Mouse (Mus musculus): ENCODE measurements around the gene Atp2c1. TPM values are rescaled to one million over a fixed set of nuclear protein-coding genes. Genes with fewer than 3 reads are reported as not detected.

The Atp2c1 gene
- polyA plus RNA-seq, 1 experiment from 2014 or later, result 89.1 TPM

DNA sequence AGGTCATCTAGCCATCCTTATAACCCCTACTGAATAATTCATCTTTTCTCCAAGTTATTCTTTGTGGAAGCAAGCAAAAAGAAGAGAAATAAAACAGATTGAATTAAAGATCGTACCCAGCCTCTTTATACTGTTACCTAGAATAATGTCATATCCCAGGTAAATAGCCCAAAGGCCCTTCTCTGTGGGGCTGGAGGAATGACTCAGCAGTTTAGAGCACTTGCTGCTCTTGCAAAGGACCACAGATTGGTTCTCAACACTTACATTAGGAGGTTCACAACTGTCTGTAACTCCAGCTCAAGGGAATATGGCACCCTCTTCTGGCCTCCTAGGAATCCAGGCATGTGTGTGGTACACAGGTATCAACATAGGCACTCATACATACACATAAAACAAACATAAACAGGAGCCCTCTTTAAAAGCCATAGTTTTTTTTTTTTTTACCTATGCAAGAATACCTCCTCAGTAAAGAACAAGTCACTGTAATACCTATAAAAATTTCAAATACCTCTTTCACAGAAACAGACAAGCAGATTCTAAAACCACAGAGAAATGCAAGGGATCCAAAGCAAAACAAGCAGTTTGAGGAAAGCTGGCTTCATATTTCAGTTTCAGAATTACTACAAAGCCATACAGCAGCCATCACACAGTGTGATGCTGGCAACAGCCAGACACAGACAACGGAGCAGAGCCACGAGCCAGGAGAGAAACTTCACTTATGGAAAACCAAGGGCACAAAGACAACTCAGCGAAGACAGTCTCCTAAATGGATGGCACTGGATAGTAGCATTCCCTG lies 44.2 kb downstream of the Atp2c1 start:
- Histone ChIP-seq H3K27me3 (no peaks in the 10 kb centered on the region), H3K27ac (replicated peaks) (no peak overlapping the region), H3K4me2 (replicated peaks) (no peak overlapping the region), H3K9me3 (no peaks in the 10 kb centered on the region), H3K4me3 (no peak overlapping the region), H3K4me1 (peaks cover 12% of the 10 kb centered on the region; the same call in 1 of the 2 replicates), H3K9ac (replicated peaks) (no peak overlapping the region), H3K36me3 (0 out of 2 replicates have a peak, but pooled peaks cover 6% of the 10 kb centered on the region)
- no peak for ATAC-seq (ENCODE audit: low FRiP score, low read depth)
- 90% methylated on average over 4 of the region's 4 CpGs for WGBS

DNA sequence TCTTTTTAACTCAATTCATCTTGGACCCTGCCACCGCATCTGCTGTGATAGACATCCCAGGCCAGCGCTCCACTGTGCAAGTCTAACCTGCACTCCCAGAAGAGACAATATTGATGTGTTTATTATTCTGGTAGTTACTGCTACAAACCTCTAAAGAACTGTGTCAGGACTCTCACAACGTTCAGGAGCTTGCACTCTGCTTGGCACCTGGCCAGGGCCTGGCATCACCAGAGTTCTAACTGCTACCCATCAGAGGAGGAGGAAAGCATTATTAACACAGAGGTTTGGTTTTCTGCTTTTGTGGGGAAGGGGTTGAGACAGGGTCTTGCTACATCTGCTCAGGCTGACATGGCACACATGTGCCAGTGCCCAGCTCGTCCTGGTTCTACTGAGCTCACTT lies 45.0 kb downstream of the Atp2c1 start:
- H3K4me1 ChIP-seq, result peaks cover 12% of the 10 kb centered on the region; the same call in 1 of the 2 replicates

DNA sequence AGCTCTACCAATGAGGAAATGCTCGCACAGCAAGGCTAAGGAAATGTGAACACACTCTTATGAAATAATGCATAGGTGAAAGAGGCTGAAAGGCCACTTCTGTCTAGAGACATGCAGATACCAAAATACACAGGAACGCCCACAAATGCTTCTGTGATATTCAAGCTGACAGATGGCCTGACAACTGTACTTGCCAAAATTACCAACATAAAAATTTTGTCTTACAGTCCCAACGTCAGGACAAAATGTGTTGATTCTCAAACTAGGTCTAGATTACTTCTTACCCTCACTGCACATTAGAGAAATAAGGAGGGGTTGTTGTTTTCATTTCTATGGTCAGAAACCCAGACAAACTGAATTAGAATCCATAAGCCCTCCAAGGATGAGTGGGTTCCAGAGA lies 51.0 kb downstream of the Atp2c1 start:
- no peak overlapping the region for H3K4me3 ChIP-seq
- no peak overlapping the region for H3K27ac ChIP-seq (replicated peaks)
- ATAC-seq (ENCODE audit: low FRiP score, low read depth), result no peak
- H3K4me1 ChIP-seq, result no peaks in the 10 kb centered on the region
- no peaks in the 10 kb centered on the region for H3K9me3 ChIP-seq
- H3K36me3 ChIP-seq, result no peaks in the 10 kb centered on the region
- 87% methylated on average over 3 of the region's 3 CpGs for WGBS
- no peak overlapping the region for H3K4me2 ChIP-seq (replicated peaks)
- no peaks in the 10 kb centered on the region for H3K27me3 ChIP-seq
- no peak overlapping the region for H3K9ac ChIP-seq (replicated peaks)

More for the DNA sequence above, 45.0 kb downstream of the Atp2c1 start:
- H3K27ac ChIP-seq (replicated peaks), result no peak overlapping the region
- no peak overlapping the region for H3K4me2 ChIP-seq (replicated peaks)
- H3K9ac ChIP-seq (replicated peaks), result no peak overlapping the region
- H3K9me3 ChIP-seq, result no peaks in the 10 kb centered on the region
- no peak for ATAC-seq (ENCODE audit: low FRiP score, low read depth)
- H3K36me3 ChIP-seq, result 0 out of 2 replicates have a peak, but pooled peaks cover 2% of the 10 kb centered on the region
- no peaks in the 10 kb centered on the region for H3K27me3 ChIP-seq
- 86% methylated on average over 4 of the region's 4 CpGs for WGBS
- H3K4me3 ChIP-seq, result no peak overlapping the region

DNA sequence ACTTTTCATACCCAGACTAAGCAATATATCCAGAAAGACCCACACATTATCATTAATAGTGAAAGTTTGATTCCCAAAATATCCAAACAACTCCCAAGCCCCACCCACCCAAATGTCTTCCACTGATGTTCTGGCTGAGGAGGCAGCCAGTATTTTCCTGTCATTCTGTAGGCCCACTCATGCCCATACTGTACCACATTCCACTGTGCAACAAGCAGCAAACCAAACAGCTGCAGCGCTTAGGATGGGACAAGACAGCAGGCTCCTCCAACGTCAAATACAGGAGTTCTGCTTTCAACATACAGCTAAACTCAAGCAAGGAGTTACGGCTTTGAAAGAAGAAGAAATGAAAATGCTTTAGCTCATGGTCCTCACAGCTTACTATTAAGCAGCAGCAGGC lies 52.2 kb downstream of the Atp2c1 start:
- Histone ChIP-seq H3K4me2 (replicated peaks) (no peak overlapping the region), H3K9ac (replicated peaks) (no peak overlapping the region), H3K4me1 (no peaks in the 10 kb centered on the region), H3K4me3 (no peak overlapping the region), H3K36me3 (no peaks in the 10 kb centered on the region), H3K9me3 (no peaks in the 10 kb centered on the region), H3K27me3 (no peaks in the 10 kb centered on the region), H3K27ac (replicated peaks) (no peak overlapping the region)
- no peak for ATAC-seq (ENCODE audit: low FRiP score, low read depth)
- 88% methylated on average over 3 of the region's 3 CpGs for WGBS

DNA sequence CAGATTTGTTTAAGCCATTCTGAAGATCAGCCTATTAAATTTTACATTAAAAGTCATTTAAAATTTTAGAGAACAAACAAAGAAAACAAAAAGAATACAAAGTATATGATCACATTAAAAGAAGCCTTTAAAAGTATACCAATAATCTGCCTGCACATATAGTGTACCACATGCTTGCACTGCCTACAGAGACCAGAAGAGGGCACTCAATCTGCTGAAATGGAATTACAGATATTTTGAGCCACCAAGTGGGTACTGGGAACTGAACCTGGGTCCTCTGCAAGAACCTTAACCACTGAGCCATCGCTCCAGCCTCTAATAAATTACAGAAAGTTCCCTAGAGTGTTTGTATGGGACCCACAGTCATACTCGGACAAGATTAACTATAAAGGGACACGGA lies 59.3 kb downstream of the Atp2c1 start:
- WGBS, result 98% methylated on average over 3 of the region's 3 CpGs
- Histone ChIP-seq H3K4me3 (no peak overlapping the region), H3K9me3 (0 out of 2 replicates have a peak, but pooled peaks cover 5% of the 10 kb centered on the region), H3K9ac (replicated peaks) (no peak overlapping the region), H3K27me3 (no peaks in the 10 kb centered on the region), H3K4me2 (replicated peaks) (no peak overlapping the region), H3K27ac (replicated peaks) (no peak overlapping the region), H3K36me3 (peaks cover 19% of the 10 kb centered on the region), H3K4me1 (no peaks in the 10 kb centered on the region)
- no peak for ATAC-seq (ENCODE audit: low FRiP score, low read depth)

DNA sequence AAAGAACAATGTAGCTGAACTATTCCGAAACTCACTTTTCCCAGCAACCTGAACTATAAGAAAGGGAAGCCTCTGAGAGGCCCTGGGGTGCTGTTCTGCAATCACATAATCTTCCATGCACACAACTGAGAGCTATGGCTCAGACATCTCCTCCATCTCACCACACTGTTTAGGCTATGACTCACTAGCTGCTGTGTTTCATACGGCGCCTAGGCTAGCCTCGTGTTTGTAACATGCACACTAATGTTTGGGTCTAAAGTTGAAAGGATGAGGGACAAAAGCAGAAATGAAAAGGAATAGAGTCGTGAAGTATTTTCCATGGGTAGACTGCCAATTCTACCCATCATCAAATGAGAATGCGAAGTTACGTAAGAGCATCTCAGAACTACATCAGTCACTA lies 65.6 kb downstream of the Atp2c1 start:
- no peak for ATAC-seq (ENCODE audit: low FRiP score, low read depth)
- H3K4me3 ChIP-seq, result no peak overlapping the region
- 95% methylated on average over 7 of the region's 7 CpGs for WGBS
- H3K4me2 ChIP-seq (replicated peaks), result no peak overlapping the region
- no peak overlapping the region for H3K9ac ChIP-seq (replicated peaks)
- no peaks in the 10 kb centered on the region for H3K27me3 ChIP-seq
- H3K36me3 ChIP-seq, result peaks cover 45% of the 10 kb centered on the region
- no peaks in the 10 kb centered on the region for H3K9me3 ChIP-seq
- H3K4me1 ChIP-seq, result no peaks in the 10 kb centered on the region
- no peak overlapping the region for H3K27ac ChIP-seq (replicated peaks)

DNA sequence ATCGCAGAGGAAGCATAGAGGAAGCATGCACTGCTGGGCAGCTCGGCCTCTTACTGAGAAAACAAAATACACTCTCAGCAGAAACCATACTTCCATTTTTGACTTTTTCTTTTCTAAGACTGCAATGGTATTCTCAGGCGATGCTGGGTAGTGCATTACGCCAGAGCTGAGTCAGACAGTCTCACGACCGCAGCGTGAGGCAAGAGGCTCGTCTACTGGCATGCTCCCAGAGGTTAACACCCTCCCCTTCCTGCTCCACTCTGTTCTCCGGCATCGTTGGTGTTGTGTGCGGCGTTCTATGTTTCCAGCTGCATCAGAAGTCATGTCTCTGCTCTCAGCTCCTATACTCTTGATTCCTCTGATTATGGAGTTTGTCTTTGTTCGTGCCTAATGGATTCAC lies 68.1 kb downstream of the Atp2c1 start:
- H3K4me1 ChIP-seq, result no peaks in the 10 kb centered on the region
- H3K4me3 ChIP-seq, result no peak overlapping the region
- ATAC-seq (ENCODE audit: low FRiP score, low read depth), result no peak
- WGBS, result 92% methylated on average over 13 of the region's 13 CpGs
- H3K4me2 ChIP-seq (replicated peaks), result no peak overlapping the region
- no peak overlapping the region for H3K27ac ChIP-seq (replicated peaks)
- H3K36me3 ChIP-seq, result peaks cover 49% of the 10 kb centered on the region
- H3K9ac ChIP-seq (replicated peaks), result no peak overlapping the region
- no peaks in the 10 kb centered on the region for H3K9me3 ChIP-seq
- H3K27me3 ChIP-seq, result no peaks in the 10 kb centered on the region

DNA sequence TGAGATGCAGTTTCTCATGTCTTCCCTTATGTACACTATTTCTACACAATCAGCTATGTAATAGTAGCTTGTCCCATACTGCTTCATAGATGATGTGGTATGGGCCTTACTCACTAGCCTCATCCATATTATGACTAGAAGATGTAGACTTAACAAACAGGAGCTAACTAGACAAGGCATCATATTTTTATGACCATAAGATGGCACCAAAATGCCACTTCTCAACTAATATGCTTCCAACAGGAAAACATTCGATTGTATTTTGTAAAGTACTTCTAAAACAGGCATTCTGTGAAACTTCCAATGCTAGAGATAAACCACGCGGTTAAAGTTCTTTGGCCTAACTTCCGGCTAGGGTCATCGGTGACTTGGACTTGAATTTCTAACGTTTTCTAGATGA lies 118.6 kb downstream of the Atp2c1 start:
- Histone ChIP-seq H3K27ac (replicated peaks) (no peak overlapping the region), H3K4me2 (replicated peaks) (no peak overlapping the region), H3K4me1 (no peaks in the 10 kb centered on the region), H3K4me3 (no peak overlapping the region), H3K27me3 (no peaks in the 10 kb centered on the region), H3K36me3 (peaks cover 40% of the 10 kb centered on the region), H3K9ac (replicated peaks) (no peak overlapping the region), H3K9me3 (no peaks in the 10 kb centered on the region)
- no peak for ATAC-seq (ENCODE audit: low FRiP score, low read depth)
- 93% methylated on average over 6 of the region's 6 CpGs for WGBS

DNA sequence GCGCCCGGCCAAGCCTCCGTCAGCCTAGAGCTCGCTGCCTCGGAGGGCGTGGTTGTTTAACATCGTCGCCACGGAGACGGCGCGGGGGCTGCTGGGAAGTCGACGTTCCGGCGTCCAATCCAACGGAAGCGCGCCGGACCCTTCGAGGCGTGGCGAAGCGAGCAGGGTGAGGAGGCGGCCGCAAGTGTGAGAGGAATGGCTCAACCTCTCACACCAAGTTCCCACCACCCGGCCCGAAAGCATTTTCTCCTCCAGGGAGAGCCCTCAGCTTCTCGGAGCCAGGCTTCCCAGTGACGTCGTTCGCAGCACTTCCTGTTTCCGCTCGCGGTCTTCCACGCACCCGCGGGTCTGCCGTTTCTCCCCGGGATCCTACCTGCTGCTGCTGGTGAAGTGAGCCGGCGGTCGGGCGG lies 131.9 kb downstream of the Atp2c1 start, which contains the start of the genes Aste1 and Nek11:
Gene Aste1 (plus strand): TSS at position 175 of the 410 bp plus-strand sequence.
Gene Nek11 (minus strand): TSS at position 307 of the 410 bp plus-strand sequence.
- H3K4me3 ChIP-seq, result peak within 1 kb of the TSS; percentile 75
- H3K4me2 ChIP-seq (replicated peaks), result peak within 1 kb of the TSS; percentile 69
- peak within 1 kb of the TSS; percentile 66 for H3K9ac ChIP-seq (replicated peaks)
- peaks cover 24% of the 10 kb centered on the region for H3K4me1 ChIP-seq
- peaks cover 5% of the 10 kb centered on the region; the same call in 1 of the 2 replicates for H3K27me3 ChIP-seq
- under 1% methylated on average over 44 of the region's 44 CpGs for WGBS
- H3K36me3 ChIP-seq, result peaks cover 12% of the 10 kb centered on the region; the same call in 1 of the 2 replicates
- peak; percentile 97 for ATAC-seq (ENCODE audit: low FRiP score, low read depth)
- no peaks in the 10 kb centered on the region for H3K9me3 ChIP-seq
- H3K27ac ChIP-seq (replicated peaks), result peak within 1 kb of the TSS; percentile 87

DNA sequence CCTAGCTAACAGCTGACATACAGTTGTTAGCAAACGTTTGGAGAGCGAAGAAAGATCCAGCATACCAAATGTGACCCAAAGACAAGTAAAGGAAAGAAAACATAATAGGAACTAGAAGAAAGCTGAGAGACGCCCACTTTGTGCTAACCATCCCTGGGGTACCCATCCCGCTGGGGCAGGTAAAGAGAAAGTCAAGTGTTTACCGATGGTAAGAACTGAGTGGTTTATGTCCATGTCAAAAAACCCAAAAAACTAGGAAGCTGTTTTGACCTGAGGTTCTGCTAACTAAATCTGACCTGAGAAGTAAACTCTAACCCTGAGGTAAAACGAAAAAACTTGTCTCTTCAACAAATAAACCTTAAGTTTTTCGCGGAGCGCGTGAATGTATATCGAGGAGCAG lies 132.4 kb downstream of the Atp2c1 start:
- ATAC-seq (ENCODE audit: low FRiP score, low read depth), result peak; percentile 28; the same call in 1 of the 2 replicates

DNA sequence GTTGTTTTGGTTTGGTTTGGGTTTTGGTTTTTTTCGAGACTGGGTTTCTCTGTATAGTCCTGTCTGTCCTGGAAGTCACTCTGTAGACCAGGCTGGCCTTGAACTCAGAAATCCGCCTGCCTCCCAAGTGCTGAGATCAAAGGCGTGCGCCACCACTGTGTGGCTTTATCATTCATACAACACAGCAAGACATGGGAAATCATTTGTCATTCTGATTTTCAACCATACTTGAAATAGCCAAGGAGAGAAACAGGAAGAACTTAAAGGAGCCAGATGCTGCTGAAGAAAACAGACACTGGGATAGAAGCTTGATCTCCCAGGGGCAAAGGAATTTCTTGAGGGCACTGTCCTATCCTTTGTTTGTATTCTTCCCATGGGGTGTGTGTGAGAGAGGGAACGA lies 136.5 kb downstream of the Atp2c1 start:
- Histone ChIP-seq H3K36me3 (no peaks in the 10 kb centered on the region), H3K4me2 (replicated peaks) (no peak overlapping the region), H3K27ac (replicated peaks) (no peak overlapping the region), H3K9ac (replicated peaks) (no peak overlapping the region), H3K9me3 (no peaks in the 10 kb centered on the region), H3K4me1 (0 out of 2 replicates have a peak, but pooled peaks cover 4% of the 10 kb centered on the region), H3K4me3 (no peak overlapping the region), H3K27me3 (peaks cover 5% of the 10 kb centered on the region; the same call in 1 of the 2 replicates)
- 63% methylated on average over 4 of the region's 5 CpGs for WGBS
- no peak for ATAC-seq (ENCODE audit: low FRiP score, low read depth)

More for the DNA sequence above, 132.4 kb downstream of the Atp2c1 start:
- no peaks in the 10 kb centered on the region for H3K9me3 ChIP-seq
- H3K27ac ChIP-seq (replicated peaks), result no peak overlapping the region
- peak overlapping the region; percentile 69 for H3K4me2 ChIP-seq (replicated peaks)
- H3K9ac ChIP-seq (replicated peaks), result peak overlapping the region; percentile 66; the same call in 1 of the 2 replicates
- peaks cover 5% of the 10 kb centered on the region; the same call in 1 of the 2 replicates for H3K27me3 ChIP-seq
- 14% methylated on average over 11 of the region's 11 CpGs for WGBS
- peaks cover 12% of the 10 kb centered on the region; the same call in 1 of the 2 replicates for H3K36me3 ChIP-seq
- H3K4me1 ChIP-seq, result peaks cover 24% of the 10 kb centered on the region
- peak overlapping the region; percentile 75 for H3K4me3 ChIP-seq

DNA sequence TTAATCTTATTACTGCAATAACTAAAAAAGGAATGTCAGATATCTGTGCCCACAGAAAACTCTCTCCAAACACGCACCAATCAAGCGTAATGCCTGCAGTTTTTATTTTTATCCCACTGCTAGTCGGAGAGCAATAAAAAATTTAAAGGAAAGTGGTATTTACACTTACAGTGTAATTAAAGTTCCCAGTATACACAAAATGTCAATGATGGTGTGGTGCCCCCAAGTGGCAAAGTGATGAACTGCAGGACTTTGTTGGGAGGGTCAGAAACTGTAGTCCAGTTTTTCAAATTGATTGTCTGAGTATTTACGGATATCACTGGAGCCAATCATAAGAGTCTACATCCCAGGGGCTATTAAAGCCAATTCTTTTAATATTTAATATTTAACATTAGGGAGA lies 137.8 kb downstream of the Atp2c1 start:
- Histone ChIP-seq H3K4me3 (no peak overlapping the region), H3K4me1 (no peaks in the 10 kb centered on the region), H3K9ac (replicated peaks) (no peak overlapping the region), H3K27me3 (peaks cover 5% of the 10 kb centered on the region; the same call in 1 of the 2 replicates), H3K9me3 (no peaks in the 10 kb centered on the region), H3K27ac (replicated peaks) (no peak overlapping the region), H3K36me3 (no peaks in the 10 kb centered on the region), H3K4me2 (replicated peaks) (no peak overlapping the region)
- no peak for ATAC-seq (ENCODE audit: low FRiP score, low read depth)
- 18% methylated on average over 4 of the region's 4 CpGs for WGBS

Measured in midbrain, embryonic 12.5 days (tissue).